In the genomic region with DNA sequence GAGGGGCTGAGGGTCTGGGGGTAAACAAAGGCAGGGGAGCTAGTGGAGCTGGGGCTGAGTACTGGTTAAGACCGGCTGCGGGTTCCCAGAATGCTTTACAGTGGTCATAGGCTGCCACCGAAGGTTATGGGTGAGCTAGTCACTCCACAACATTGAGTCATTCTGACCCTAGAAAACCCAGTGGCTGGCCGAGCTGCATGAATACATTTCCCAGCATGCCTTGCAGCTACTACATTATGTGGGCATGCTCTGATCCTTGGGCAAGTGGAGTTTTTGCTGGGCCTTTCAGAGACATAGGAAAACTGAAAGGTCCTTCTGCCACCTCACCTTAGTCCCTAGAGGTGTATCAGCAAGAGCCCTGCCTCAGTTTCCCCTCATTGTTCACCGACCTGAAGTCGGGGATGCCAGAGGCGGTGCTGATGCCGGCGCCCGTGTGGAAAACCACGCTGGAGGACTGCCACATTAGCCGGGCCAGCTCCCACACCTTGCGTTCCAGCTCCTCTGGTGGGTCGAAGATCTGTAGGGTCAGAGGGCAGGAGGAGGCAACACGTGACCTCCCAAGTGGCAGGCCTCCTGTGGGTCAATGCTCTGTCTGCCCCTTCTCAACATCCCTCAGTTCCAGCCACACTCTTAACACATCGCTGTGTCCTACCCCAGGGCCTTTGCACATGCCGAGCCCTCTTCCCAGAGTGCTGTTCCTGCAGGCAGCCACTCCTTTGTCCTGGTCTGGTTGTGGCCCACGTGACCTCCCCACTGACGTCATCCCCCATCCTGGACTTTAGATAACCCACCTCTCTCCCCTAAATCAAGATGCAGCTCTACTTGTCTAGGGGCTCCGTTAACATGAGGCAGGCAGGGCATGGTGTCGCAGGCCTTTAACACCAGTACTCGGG, we compare ENCODE assay signal across 8 mouse cellular contexts. TPM values are rescaled to one million over a fixed set of nuclear protein-coding genes. Genes with fewer than 3 reads are reported as not detected.
A peak's percentile ranks its signal among the peaks of the same experiment; 100 is the strongest.
DNase-seq lines count a peak whose midpoint lies in the region; ATAC-seq and TF ChIP-seq lines count a peak whose summit lies in the region.

No protein-coding gene starts in this region.

- H3K4me1 ChIP-seq in heart, embryonic 15.5 days (replicated peaks) = peaks cover 15% of the 10 kb centered on the region
- H3K4me1 ChIP-seq in ES-E14 (ENCODE audit: control insufficient read depth in 2 of 2, insufficient read depth in 2 of 2, low read length in 2 of 2, poor library complexity in 1 of 2) = peaks cover 8 to 36% of the 10 kb centered on the region in 2 experiments; a peak in 3 of 4 replicates
- peaks cover 20% of the 10 kb centered on the region for H3K4me1 ChIP-seq in forebrain, embryonic 12.5 days
- peaks cover 36% of the 10 kb centered on the region for H3K4me1 ChIP-seq in liver, embryonic 12.5 days

- H3K36me3 ChIP-seq in heart, embryonic 15.5 days = peaks cover 24% of the 10 kb centered on the region
- H3K36me3 ChIP-seq in ES-E14 (ENCODE audit: control insufficient read depth, insufficient read depth, low read length, poor library complexity, severe bottlenecking) = peaks cover 10% of the 10 kb centered on the region; the same call in 1 of the 2 replicates
- H3K36me3 ChIP-seq in forebrain, embryonic 12.5 days (replicated peaks) = peaks cover 44% of the 10 kb centered on the region
- peaks cover 43% of the 10 kb centered on the region for H3K36me3 ChIP-seq in liver, embryonic 12.5 days

- in situ Hi-C loops in ES-E14 (cut with MboI; ENCODE audit: low sequenced_read_pairs in 2 of 2, unreplicated experiment in 2 of 2) = no loop called here

- DNase-seq in heart, postnatal 14 days = no peak
- DNase-seq in ES-E14 (ENCODE audit: low read depth, low spot score) = no peak
- no peak for DNase-seq in left cerebral cortex, adult 11 months (ENCODE audit: low spot score)
- DNase-seq in right cerebral cortex, adult 2 months (ENCODE audit: low spot score in 2 of 2) = no peak
- no peak for DNase-seq in retina, embryonic 14.5 days (ENCODE audit: low spot score)

- H3K27me3 ChIP-seq in heart, embryonic 15.5 days = no peaks in the 10 kb centered on the region
- peaks cover 5% of the 10 kb centered on the region; the same call in 1 of the 2 replicates for H3K27me3 ChIP-seq in forebrain, embryonic 12.5 days
- peaks cover 6% of the 10 kb centered on the region; the same call in 1 of the 2 replicates for H3K27me3 ChIP-seq in liver, embryonic 12.5 days (replicated peaks)

- peak overlapping the region; percentile 87 for H3K4me3 ChIP-seq in heart, embryonic 15.5 days
- peak overlapping the region; percentile 93 to 97 for H3K4me3 ChIP-seq in ES-E14 (ENCODE audit: insufficient read depth in 1 of 2, low read depth in 1 of 2, low read length in 2 of 2, poor library complexity in 1 of 2, severe bottlenecking in 1 of 2)
- peak overlapping the region; percentile 61 for H3K4me3 ChIP-seq in forebrain, embryonic 12.5 days (replicated peaks)
- H3K4me3 ChIP-seq in liver, embryonic 12.5 days = peak overlapping the region; percentile 81

- no peak for ATAC-seq in heart, embryonic 15.5 days (replicated peaks; ENCODE audit: insufficient number of reproducible peaks, insufficient read depth, low FRiP score, low read depth)
- ATAC-seq in forebrain, embryonic 12.5 days (ENCODE audit: low FRiP score) = peak; percentile 12; the same call in 1 of the 2 replicates
- no peak for ATAC-seq in liver, embryonic 12.5 days

- H3K9me3 ChIP-seq in heart, embryonic 15.5 days (replicated peaks) = no peaks in the 10 kb centered on the region
- H3K9me3 ChIP-seq in ES-E14 (ENCODE audit: control insufficient read depth, insufficient read depth, low read depth, low read length) = no peaks in the 10 kb centered on the region
- H3K9me3 ChIP-seq in forebrain, embryonic 12.5 days = no peaks in the 10 kb centered on the region
- no peaks in the 10 kb centered on the region for H3K9me3 ChIP-seq in liver, embryonic 12.5 days (replicated peaks)

- peak overlapping the region; percentile 83 for H3K27ac ChIP-seq in heart, embryonic 15.5 days
- H3K27ac ChIP-seq in ES-E14 (ENCODE audit: insufficient read depth, low read depth, low read length, poor library complexity, severe bottlenecking) = peak overlapping the region; percentile 89
- H3K27ac ChIP-seq in forebrain, embryonic 12.5 days = peak overlapping the region; percentile 85; the same call in 1 of the 2 replicates
- H3K27ac ChIP-seq in liver, embryonic 12.5 days = peak overlapping the region; percentile 93

- intact Hi-C loops in heart, postnatal 14 days (cut with DNase I) = loop anchor here (5.0 kb wide), 1 partner anchor 546 kb away; no protein-coding TSS in a partner anchor

- H3K4me2 ChIP-seq in heart, embryonic 15.5 days = peak overlapping the region; percentile 89
- peak overlapping the region; percentile 77 for H3K4me2 ChIP-seq in forebrain, embryonic 12.5 days
- H3K4me2 ChIP-seq in liver, embryonic 12.5 days = peak overlapping the region; percentile 83

- peak overlapping the region; percentile 81 for H3K9ac ChIP-seq in heart, embryonic 15.5 days
- peak overlapping the region; percentile 94 for H3K9ac ChIP-seq in ES-E14 (ENCODE audit: insufficient read depth, low read depth, low read length, poor library complexity, severe bottlenecking)
- peak overlapping the region; percentile 68 for H3K9ac ChIP-seq in forebrain, embryonic 12.5 days
- H3K9ac ChIP-seq in liver, embryonic 12.5 days = peak overlapping the region; percentile 76

- 87% methylated on average over 22 of the region's 22 CpGs for whole genome bisulfite sequencing in heart, embryonic 15.5 days
- WGBS in forebrain, embryonic 12.5 days = 90% methylated on average over 22 of the region's 22 CpGs
- WGBS in liver, embryonic 12.5 days (ENCODE audit: insufficient replicate concordance) = 79% methylated on average over 22 of the region's 22 CpGs

TF ChIP-seq in ES-E14, 5 proteins besides CTCF, POLR2A, EP300 and RAD21:
- TF ChIP-seq MAFK (IDR thresholded peaks at IDR 0.05; ENCODE audit: insufficient read depth, low read depth, low read length) (no peak), HCFC1 (IDR thresholded peaks at IDR 0.05; ENCODE audit: borderline replicate concordance, insufficient read depth, low read length) (no peak), ZC3H11A (IDR thresholded peaks at IDR 0.05; ENCODE audit: borderline replicate concordance, low read depth, low read length) (no peak), ZNF384 (IDR thresholded peaks at IDR 0.05; ENCODE audit: low read depth, low read length) (no peak), CHD2 (IDR thresholded peaks at IDR 0.05; ENCODE audit: low read depth, low read length) (no peak)

RNA-seq across cellular contexts. Expression of a gene that starts 1.2 kb away (rescaled TPM):
- 20.8 and 26.7 TPM in 2 replicates for polyA plus RNA-seq in heart, embryonic 15.5 days (2015; fragmentation: Nextera tagmentation; extraction: Ambion mirVana)
- 10 to 100 TPM; 10.7 to 11.0 TPM for total RNA-seq in heart, postnatal 14 days (2021)
- total RNA-seq in ES-E14 (2012; rRNA removed) = 14.5 and 16.7 TPM in 2 replicates
- 50.7 and 52.6 TPM in 2 replicates for polyA plus RNA-seq in forebrain, embryonic 12.5 days (2016; fragmentation: Nextera tagmentation; extraction: Ambion mirVana)
- polyA plus RNA-seq in liver, embryonic 12.5 days (2016; fragmentation: Nextera tagmentation; extraction: Ambion mirVana) = 12.7 and 14.7 TPM in 2 replicates

RNA-seq across cellular contexts. Expression of a gene that starts 2.0 kb away (rescaled TPM):
- polyA plus RNA-seq in heart, embryonic 15.5 days (2015; fragmentation: Nextera tagmentation; extraction: Ambion mirVana) = 12.3 and 13.7 TPM in 2 replicates
- 10 to 100 TPM in 1 of 2 experiments, 1 to 10 TPM in 1; 9.4 to 10.9 TPM for total RNA-seq in heart, postnatal 14 days (2021)
- total RNA-seq in ES-E14 (2012; rRNA removed) = 14.4 and 18.6 TPM in 2 replicates
- 6.2 and 7.4 TPM in 2 replicates for polyA plus RNA-seq in forebrain, embryonic 12.5 days (2016; fragmentation: Nextera tagmentation; extraction: Ambion mirVana)
- polyA plus RNA-seq in liver, embryonic 12.5 days (2016; fragmentation: Nextera tagmentation; extraction: Ambion mirVana) = 3.8 and 4.5 TPM in 2 replicates

RNA-seq across cellular contexts. Expression of a gene that starts 20.3 kb away (rescaled TPM):
- polyA plus RNA-seq in heart, embryonic 15.5 days (2015; fragmentation: Nextera tagmentation; extraction: Ambion mirVana) = 0.48 and 0.72 TPM in 2 replicates
- 1 to 10 TPM; 1.8 to 2.2 TPM for total RNA-seq in heart, postnatal 14 days (2021)
- total RNA-seq in ES-E14 (2012; rRNA removed) = 2.3 and 2.5 TPM in 2 replicates
- polyA plus RNA-seq in forebrain, embryonic 12.5 days (2016; fragmentation: Nextera tagmentation; extraction: Ambion mirVana) = 2.2 and 2.7 TPM in 2 replicates
- 0.46 and 0.78 TPM in 2 replicates for polyA plus RNA-seq in liver, embryonic 12.5 days (2016; fragmentation: Nextera tagmentation; extraction: Ambion mirVana)

RNA-seq across cellular contexts. Expression of a gene that starts 22.5 kb away (rescaled TPM):
- 2.8 and 2.9 TPM in 2 replicates for polyA plus RNA-seq in heart, embryonic 15.5 days (2015; fragmentation: Nextera tagmentation; extraction: Ambion mirVana)
- 1 to 10 TPM; 2.6 to 2.7 TPM for total RNA-seq in heart, postnatal 14 days (2021)
- 5.3 and 5.5 TPM in 2 replicates for total RNA-seq in ES-E14 (2012; rRNA removed)
- 4.3 and 4.5 TPM in 2 replicates for polyA plus RNA-seq in forebrain, embryonic 12.5 days (2016; fragmentation: Nextera tagmentation; extraction: Ambion mirVana)
- 2.3 and 2.5 TPM in 2 replicates for polyA plus RNA-seq in liver, embryonic 12.5 days (2016; fragmentation: Nextera tagmentation; extraction: Ambion mirVana)

RNA-seq across cellular contexts. Expression of a gene that starts 25.5 kb away (rescaled TPM):
- polyA plus RNA-seq in heart, embryonic 15.5 days (2015; fragmentation: Nextera tagmentation; extraction: Ambion mirVana) = 23.9 and 30.5 TPM in 2 replicates
- 10 to 100 TPM in 1 of 2 experiments, 1 to 10 TPM in 1; 8.0 to 10.2 TPM for total RNA-seq in heart, postnatal 14 days (2021)
- total RNA-seq in ES-E14 (2012; rRNA removed) = 17.7 and 22.0 TPM in 2 replicates
- 3.1 and 4.3 TPM in 2 replicates for polyA plus RNA-seq in forebrain, embryonic 12.5 days (2016; fragmentation: Nextera tagmentation; extraction: Ambion mirVana)
- polyA plus RNA-seq in liver, embryonic 12.5 days (2016; fragmentation: Nextera tagmentation; extraction: Ambion mirVana) = 8.1 and 12.1 TPM in 2 replicates
